Mouse (Mus musculus) liver, embryonic 13.5 days (tissue): Measurements from ENCODE around the gene H2-Eb1. TPM values are rescaled to one million over a fixed set of nuclear protein-coding genes. Genes with fewer than 3 reads are reported as not detected.
A peak's percentile ranks its signal among the peaks of the same experiment; 100 is the strongest.

Experiments
- ATAC-seq: fragments of 200-750 bp; cut with Nextera tagmentation; 2 replicates; pipeline ENCODE4 v1.8.0; 2017; ENCODE audit warnings: low read depth, mild to moderate bottlenecking, moderate number of reproducible peaks, moderate library complexity
- DNase-seq: peaks from one replicate; pipeline ENCODE4 v3.0.0; 2022
- H3K27ac ChIP-seq: fragments of 300-500 bp; sonication (generic); 2 replicates; pipeline ENCODE4 v1.5.1; 2015; ENCODE audit warnings: moderate library complexity, mild to moderate bottlenecking, inconsistent platforms
- H3K27me3 ChIP-seq: fragments of 300-500 bp; sonication (generic); 2 replicates; pipeline ENCODE4 v1.6.1; 2015; ENCODE audit warnings: mild to moderate bottlenecking, inconsistent platforms
- H3K36me3 ChIP-seq: fragments of 300-500 bp; sonication (generic); 2 replicates; pipeline ENCODE4 v1.6.1; 2015; ENCODE audit warnings: mild to moderate bottlenecking, inconsistent platforms
- H3K4me1 ChIP-seq: fragments of 300-500 bp; sonication (generic); replicated peaks from 2 replicates; pipeline ENCODE4 v1.6.1; 2015; ENCODE audit warnings: inconsistent platforms
- H3K4me2 ChIP-seq: fragments of 300-500 bp; sonication (generic); 2 replicates; pipeline ENCODE4 v1.6.1; 2015; ENCODE audit warnings: inconsistent platforms, mild to moderate bottlenecking, moderate library complexity
- H3K4me3 ChIP-seq: fragments of 300-500 bp; sonication (generic); replicated peaks from 2 replicates; pipeline ENCODE4 v1.5.1; 2015; ENCODE audit warnings: mild to moderate bottlenecking, inconsistent platforms
- H3K9ac ChIP-seq: fragments of 300-500 bp; sonication (generic); 2 replicates; pipeline ENCODE4 v1.6.1; 2015; ENCODE audit warnings: mild to moderate bottlenecking, inconsistent platforms
- H3K9me3 ChIP-seq: fragments of 300-500 bp; sonication (generic); replicated peaks from 2 replicates; pipeline ENCODE4 v1.6.1; 2016; ENCODE audit warnings: inconsistent platforms
- WGBS: fragments of 180-500 bp; shearing (Covaris S2); methylation state at CpG from one replicate; pipeline ENCODE4 v1.1.7; 2015; ENCODE audit not compliant: insufficient replicate concordance; 5-methylcytosine and 5-hydroxymethylcytosine counted together
- polyA plus RNA-seq: library from polyadenylated mRNA; unstranded; fragments of >200 nt; fragmentation: Nextera tagmentation; extraction: Ambion mirVana; gene quantifications from 2 replicates; pipeline ENCODE4 v1.2.1, GENCODE M21; 2015

The H2-Eb1 gene
- polyA plus RNA-seq: 0.81 and 0.88 TPM in 2 replicates

DNA sequence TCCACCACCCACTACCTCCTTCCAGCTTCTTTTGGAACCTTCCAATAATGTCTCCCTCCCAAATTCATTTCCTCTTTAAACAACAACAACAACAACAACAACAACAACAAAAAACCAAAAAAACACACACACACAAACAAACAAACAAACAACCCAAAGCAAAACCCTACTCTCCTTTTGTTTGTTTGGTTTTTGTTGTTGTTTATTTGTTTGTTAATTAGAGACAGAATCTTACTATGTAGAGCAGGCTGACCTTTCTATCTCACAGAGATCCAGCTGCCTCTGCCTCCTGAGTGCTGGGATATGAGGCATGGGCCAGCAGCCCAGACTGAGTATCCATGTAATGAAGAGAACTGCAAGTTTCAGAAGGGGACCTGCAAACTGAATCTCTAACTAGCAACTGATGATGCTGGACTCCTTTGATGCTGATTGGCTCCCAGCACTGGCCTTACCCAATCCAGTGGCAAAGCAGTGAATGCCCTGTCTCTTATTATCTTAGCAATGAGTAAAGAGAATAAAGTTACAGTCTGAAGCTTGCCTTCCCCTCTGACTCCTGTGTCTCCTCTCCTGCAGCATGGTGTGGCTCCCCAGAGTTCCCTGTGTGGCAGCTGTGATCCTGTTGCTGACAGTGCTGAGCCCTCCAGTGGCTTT is at the start of gene H2-Eb1:
H2-Eb1 (plus strand) TSS at position 488 of the 651 bp plus-strand sequence.
- Histone ChIP-seq H3K27me3 (peaks cover 7% of the 10 kb centered on the region; the same call in 1 of the 2 replicates), H3K4me3 (no peak within 1 kb of the TSS), H3K27ac (no peak within 1 kb of the TSS), H3K4me2 (no peak within 1 kb of the TSS), H3K36me3 (no peaks in the 10 kb centered on the region), H3K4me1 (no peaks in the 10 kb centered on the region; the same call in 1 of the 2 replicates), H3K9me3 (no peaks in the 10 kb centered on the region), H3K9ac (no peak within 1 kb of the TSS)
- DNase-seq (peak; percentile 38), ATAC-seq (no peak)

DNA sequence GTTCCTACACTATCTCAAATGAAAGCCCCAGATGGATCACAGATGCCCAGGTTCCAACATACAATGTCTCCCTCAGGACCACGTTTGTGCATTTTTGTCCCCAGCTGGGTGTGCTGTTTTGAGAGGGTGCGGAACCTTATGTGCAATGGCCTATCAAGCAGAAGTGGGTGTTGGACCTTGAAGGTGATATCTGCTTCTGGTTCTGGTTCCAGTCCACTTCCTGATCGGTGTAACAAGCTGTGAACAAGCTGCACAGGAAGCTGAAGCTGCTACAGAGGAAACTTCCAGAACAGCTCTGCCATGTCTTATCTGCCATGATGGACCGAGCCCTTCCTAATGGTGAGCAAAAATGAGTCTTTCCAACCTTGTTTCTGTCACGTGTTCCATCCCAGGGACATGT is 49.2 kb upstream of the H2-Eb1 start:
- no peaks in the 10 kb centered on the region for H3K4me1 ChIP-seq
- no peak overlapping the region for H3K4me3 ChIP-seq
- H3K27me3 ChIP-seq: peaks cover 15% of the 10 kb centered on the region
- H3K9me3 ChIP-seq: no peaks in the 10 kb centered on the region
- DNase-seq (no peak), ATAC-seq (no peak)
- no peak overlapping the region for H3K27ac ChIP-seq
- no peak overlapping the region for H3K4me2 ChIP-seq
- no peaks in the 10 kb centered on the region for H3K36me3 ChIP-seq
- no peak overlapping the region for H3K9ac ChIP-seq
- 63% methylated on average over 5 of the region's 5 CpGs for WGBS

DNA sequence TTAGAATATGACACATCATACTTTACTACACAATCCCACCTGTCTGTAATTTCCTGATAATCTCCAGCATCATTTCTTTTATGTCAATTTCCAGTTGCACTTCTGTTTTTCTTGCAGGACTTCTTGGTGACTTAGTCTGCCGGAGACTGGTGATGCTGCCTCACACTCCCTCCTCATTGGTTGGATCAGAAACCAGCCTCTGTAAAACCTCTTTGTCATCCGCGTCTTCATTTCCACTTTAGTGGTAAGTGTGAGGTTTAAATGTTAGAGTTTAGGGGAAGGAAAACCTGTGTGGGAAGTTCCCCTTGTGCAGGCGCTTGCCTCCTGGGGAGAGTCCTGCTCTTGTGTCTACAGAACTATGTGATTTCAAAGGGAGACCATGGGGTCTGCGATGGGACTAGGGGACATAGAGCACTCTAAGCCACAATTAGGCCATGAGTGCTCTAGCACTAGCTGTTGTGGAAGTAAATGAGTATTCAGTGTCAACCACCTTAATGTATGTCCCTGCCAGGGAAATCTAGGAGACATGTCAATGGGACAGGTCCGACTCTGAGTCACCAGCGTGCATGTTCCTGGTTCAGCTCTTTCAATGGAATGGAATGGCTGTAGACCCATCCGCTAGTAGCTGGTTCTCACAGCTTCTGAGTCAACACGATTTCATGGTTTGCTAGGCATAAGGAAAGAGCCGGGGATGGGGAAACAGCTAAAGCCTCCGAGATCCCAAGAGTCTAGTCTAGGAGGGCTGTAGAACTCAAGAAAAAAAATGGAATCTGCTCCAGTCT is 47.9 kb upstream of the H2-Eb1 start, which contains the start of gene H2-Ab1:
H2-Ab1 (plus strand) TSS at position 96 of the 782 bp plus-strand sequence.
- DNase-seq (no peak), ATAC-seq (no peak)
- Histone ChIP-seq H3K4me1 (no peaks in the 10 kb centered on the region), H3K36me3 (no peaks in the 10 kb centered on the region), H3K9ac (no peak within 1 kb of the TSS), H3K4me3 (no peak within 1 kb of the TSS), H3K27ac (no peak within 1 kb of the TSS), H3K27me3 (peaks cover 27% of the 10 kb centered on the region), H3K4me2 (no peak within 1 kb of the TSS), H3K9me3 (no peaks in the 10 kb centered on the region)
- 49% methylated on average over 11 of the region's 11 CpGs for WGBS

DNA sequence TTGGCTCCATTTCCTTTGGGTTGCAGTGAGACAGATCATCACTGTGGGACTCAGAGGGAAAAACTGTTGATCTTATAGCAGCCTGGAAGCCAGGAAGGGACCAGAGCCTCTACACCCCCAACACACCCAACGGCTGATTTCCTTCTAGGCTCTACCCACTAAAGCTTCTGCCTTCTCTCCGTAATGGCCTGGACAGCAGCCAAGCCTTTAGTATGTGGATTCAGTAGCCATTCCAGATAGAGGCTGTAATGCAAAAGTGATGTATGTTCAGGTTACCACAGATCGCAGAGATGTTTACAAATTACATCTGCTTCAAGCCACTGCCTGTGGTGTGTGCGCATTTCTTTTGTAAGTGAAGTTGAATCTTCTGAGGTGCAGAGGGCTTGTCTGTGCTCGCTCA is 45.1 kb upstream of the H2-Eb1 start:
- peaks cover 55% of the 10 kb centered on the region for H3K27me3 ChIP-seq
- WGBS: 67% methylated on average over 5 of the region's 5 CpGs
- no peak overlapping the region for H3K27ac ChIP-seq
- no peak for DNase-seq
- H3K9ac ChIP-seq: no peak overlapping the region
- no peak overlapping the region for H3K4me3 ChIP-seq
- ATAC-seq: no peak
- no peaks in the 10 kb centered on the region for H3K36me3 ChIP-seq
- no peaks in the 10 kb centered on the region for H3K9me3 ChIP-seq
- no peak overlapping the region for H3K4me2 ChIP-seq
- H3K4me1 ChIP-seq: peaks cover 20% of the 10 kb centered on the region

DNA sequence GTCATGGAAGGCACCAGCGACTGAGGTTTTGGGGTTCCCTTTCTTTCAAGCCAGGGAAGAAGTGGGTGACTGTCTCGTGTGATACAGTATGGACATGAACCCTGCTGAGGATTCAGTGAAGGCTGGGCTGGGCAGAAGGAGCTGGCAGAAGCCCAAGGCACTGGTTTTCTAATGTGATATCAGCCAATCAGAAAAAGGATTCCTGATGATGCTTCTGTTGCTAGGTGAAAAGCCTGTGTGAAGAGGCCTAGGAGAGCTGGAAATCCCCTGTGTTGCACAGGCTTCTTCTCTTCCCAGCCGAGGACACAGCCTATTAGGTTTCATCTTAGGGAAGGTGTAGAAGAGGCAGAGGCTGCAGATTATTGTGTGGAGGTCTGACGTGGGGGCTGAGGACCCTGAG is 44.2 kb upstream of the H2-Eb1 start:
- no peaks in the 10 kb centered on the region for H3K36me3 ChIP-seq
- no peak overlapping the region for H3K4me2 ChIP-seq
- no peak overlapping the region for H3K27ac ChIP-seq
- H3K4me1 ChIP-seq: peaks cover 20% of the 10 kb centered on the region
- ATAC-seq (no peak), DNase-seq (no peak)
- WGBS: 31% methylated on average over 4 of the region's 4 CpGs
- H3K4me3 ChIP-seq: no peak overlapping the region
- peaks cover 56% of the 10 kb centered on the region for H3K27me3 ChIP-seq
- H3K9ac ChIP-seq: no peak overlapping the region
- H3K9me3 ChIP-seq: no peaks in the 10 kb centered on the region

DNA sequence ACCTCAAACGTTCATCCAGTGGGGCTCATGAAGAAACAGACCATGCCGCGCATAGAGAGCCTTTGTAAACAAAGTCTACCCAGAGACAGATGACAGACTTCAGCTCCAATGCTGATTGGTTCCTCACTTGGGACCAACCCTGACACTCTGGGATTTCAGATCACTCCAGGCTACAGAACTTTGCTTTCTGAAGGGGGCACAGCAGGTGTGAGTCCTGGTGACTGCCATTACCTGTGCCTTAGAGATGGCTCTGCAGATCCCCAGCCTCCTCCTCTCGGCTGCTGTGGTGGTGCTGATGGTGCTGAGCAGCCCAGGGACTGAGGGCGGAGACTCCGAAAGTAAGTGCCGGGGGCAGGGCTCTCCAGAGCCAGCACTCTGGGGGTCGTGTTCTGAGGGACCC is 42.6 kb upstream of the H2-Eb1 start:
- Histone ChIP-seq H3K9me3 (no peaks in the 10 kb centered on the region), H3K27me3 (peaks cover 59% of the 10 kb centered on the region), H3K4me2 (peak overlapping the region; percentile 82), H3K36me3 (no peaks in the 10 kb centered on the region), H3K27ac (no peak overlapping the region), H3K4me3 (peak overlapping the region; percentile 59), H3K4me1 (peaks cover 20% of the 10 kb centered on the region), H3K9ac (no peak overlapping the region)
- ATAC-seq (peak; percentile 45; the same call in 1 of the 2 replicates), DNase-seq (peak; percentile 44)
- WGBS: 2% methylated on average over 8 of the region's 8 CpGs

DNA sequence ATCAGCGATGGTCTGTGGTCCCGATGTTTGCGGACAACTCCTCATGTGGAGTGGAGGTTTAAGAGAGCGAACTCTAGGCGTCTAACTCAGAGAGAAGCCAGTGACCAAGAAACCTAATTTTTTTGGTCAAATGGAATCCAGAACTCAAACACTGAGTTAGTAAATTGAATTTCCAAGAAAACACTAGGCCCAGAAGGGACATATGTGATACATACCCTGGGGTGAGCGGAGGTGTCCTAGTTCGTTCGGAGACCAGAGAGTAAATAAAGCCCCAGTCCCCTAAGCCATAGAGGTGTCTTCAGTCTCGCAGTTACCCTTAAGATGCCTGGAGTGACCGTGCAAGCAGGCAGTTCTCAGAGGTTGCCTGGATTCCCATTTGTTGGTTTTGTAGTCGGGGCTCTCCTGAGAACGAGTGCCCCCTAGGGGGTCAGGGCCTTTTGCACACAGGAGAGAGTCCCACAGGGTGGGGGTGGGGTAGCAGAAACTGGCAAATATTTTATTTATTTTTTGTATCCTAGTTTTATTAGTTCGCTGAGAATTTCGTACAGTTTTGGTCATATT is 41.8 kb upstream of the H2-Eb1 start:
- H3K9ac ChIP-seq: no peak overlapping the region
- 6% methylated on average over 14 of the region's 14 CpGs for WGBS
- peak; percentile 36 for DNase-seq

DNA sequence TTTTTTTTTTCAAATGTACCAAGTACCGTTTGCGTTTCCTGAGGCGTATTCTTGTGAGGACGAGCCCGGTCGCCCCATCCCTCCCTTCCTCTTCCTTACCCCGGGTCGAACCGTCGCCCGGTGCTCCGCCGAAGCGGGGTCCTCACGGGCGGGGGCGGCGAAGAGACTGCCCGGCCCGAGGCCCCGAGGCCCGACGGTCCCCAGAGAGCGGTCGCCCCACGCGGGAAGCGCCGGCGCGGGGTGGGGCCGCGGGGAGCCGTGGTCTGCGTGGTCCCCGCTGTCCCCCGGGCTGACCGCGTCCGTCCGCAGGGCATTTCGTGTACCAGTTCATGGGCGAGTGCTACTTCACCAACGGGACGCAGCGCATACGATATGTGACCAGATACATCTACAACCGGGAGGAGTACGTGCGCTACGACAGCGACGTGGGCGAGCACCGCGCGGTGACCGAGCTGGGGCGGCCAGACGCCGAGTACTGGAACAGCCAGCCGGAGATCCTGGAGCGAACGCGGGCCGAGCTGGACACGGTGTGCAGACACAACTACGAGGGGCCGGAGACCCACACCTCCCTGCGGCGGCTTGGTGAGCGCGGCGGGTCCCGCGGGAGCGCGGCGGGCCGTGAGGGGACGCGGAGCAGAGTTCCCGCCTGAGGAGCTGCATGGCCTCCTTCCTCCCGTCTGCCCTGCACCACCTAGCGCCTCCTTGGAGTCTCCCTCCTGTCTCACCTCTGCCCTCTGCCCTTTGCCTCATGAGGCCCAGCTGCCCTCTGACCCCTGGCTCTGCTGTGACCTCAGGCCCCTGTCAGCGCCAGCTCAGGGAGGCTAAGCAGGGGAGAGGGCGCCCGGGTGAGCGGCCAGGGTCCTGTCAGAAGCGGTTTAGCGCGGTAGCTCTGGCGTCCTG is 41.0 kb upstream of the H2-Eb1 start:
- Histone ChIP-seq H3K4me1 (peaks cover 20% of the 10 kb centered on the region), H3K27ac (no peak overlapping the region), H3K4me2 (peak overlapping the region; percentile 82), H3K9ac (peak overlapping the region; percentile 55), H3K27me3 (peaks cover 48% of the 10 kb centered on the region), H3K9me3 (no peaks in the 10 kb centered on the region), H3K36me3 (no peaks in the 10 kb centered on the region), H3K4me3 (peak overlapping the region; percentile 59)
- ATAC-seq (no peak; the same call in 1 of the 2 replicates), DNase-seq (peak; percentile 24)
- under 1% methylated on average over 93 of the region's 93 CpGs for WGBS

More for the DNA sequence above, 41.8 kb upstream of the H2-Eb1 start:
- Histone ChIP-seq H3K27ac (no peak overlapping the region), H3K36me3 (no peaks in the 10 kb centered on the region), H3K27me3 (peaks cover 56% of the 10 kb centered on the region), H3K9me3 (no peaks in the 10 kb centered on the region), H3K4me1 (peaks cover 20% of the 10 kb centered on the region), H3K4me2 (peak overlapping the region; percentile 82), H3K4me3 (peak overlapping the region; percentile 59)
- ATAC-seq: no peak

DNA sequence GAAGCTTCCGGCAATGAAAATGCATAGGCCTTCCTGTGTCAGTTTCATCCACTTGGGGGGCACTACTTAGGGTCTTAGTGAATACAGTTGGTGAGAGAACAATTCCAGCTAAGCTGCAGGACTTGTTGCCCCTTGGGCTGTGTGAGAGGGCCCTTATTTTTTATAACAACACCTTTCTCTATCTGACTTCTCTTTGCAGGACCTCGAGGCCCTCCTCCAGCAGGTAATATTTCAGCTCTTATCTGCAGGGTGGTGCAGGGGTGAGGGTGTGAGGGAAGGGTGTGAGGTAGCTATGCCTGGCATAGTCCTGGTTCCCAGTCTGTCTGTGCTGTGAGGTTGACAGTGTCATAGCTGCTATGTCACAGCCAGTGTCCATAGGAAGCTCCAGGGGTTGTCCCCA is 37.4 kb upstream of the H2-Eb1 start:
- no peak for ATAC-seq
- peaks cover 27% of the 10 kb centered on the region for H3K27me3 ChIP-seq
- 37% methylated on average over 2 of the region's 2 CpGs for WGBS

DNA sequence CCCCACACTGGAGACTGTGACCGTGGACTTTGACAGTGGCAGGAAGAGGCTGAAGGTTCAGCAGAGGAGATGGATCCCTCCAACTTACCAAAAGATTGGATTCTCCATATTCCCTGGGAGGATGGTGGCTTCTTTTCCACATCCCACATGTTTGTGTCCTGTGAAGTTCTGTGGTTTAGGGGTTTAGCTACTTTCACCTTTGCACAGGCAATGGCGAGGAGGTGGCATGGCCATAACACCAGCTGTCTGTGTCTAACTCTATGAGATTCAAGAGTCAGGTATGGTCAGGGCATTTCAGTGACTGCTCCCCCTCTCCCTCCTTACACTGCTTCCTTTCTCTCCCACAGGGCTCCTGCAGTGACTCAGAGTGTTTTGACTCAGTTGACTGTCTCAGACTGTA is 36.9 kb upstream of the H2-Eb1 start:
- Histone ChIP-seq H3K4me3 (no peak overlapping the region), H3K9me3 (no peaks in the 10 kb centered on the region), H3K27me3 (peaks cover 22% of the 10 kb centered on the region), H3K36me3 (no peaks in the 10 kb centered on the region), H3K9ac (no peak overlapping the region), H3K4me1 (peaks cover 13% of the 10 kb centered on the region), H3K4me2 (no peak overlapping the region), H3K27ac (no peak overlapping the region)
- DNase-seq: no peak
- no peak for ATAC-seq
- WGBS: 75% methylated on average over 2 of the region's 2 CpGs

More for the DNA sequence above, 37.4 kb upstream of the H2-Eb1 start:
- Histone ChIP-seq H3K9me3 (no peaks in the 10 kb centered on the region), H3K4me2 (no peak overlapping the region), H3K36me3 (no peaks in the 10 kb centered on the region), H3K9ac (no peak overlapping the region), H3K27ac (no peak overlapping the region), H3K4me1 (peaks cover 18% of the 10 kb centered on the region), H3K4me3 (no peak overlapping the region)
- DNase-seq: no peak

DNA sequence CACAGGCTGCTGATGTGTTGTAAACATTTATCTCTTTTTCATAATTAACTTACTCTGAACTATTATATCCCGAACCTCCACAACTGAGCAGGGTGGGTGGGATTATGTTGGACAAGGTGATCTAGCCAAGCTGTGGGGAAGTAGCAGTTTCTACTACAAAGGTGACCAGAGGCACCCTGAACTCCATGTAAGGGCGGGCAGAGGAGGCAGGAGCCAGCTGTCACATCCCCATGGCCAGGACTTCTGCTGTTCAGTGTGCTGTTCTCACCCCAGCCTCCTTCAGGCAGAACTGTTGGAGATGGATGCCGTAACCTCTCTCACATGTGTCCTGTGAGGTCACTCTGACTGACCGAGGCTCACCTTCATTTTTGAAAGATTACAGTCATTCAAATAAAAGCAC is 35.9 kb upstream of the H2-Eb1 start:
- WGBS: 57% methylated on average over 4 of the region's 4 CpGs
- peaks cover 11% of the 10 kb centered on the region for H3K27me3 ChIP-seq
- no peak overlapping the region for H3K4me2 ChIP-seq
- H3K4me1 ChIP-seq: peaks cover 4% of the 10 kb centered on the region
- H3K36me3 ChIP-seq: no peaks in the 10 kb centered on the region
- H3K4me3 ChIP-seq: no peak overlapping the region
- no peak overlapping the region for H3K27ac ChIP-seq
- ATAC-seq (no peak), DNase-seq (no peak)
- no peak overlapping the region for H3K9ac ChIP-seq
- no peaks in the 10 kb centered on the region for H3K9me3 ChIP-seq
